Mouse (Mus musculus) myocyte (in vitro differentiated cells): Measurements from ENCODE around the gene Rbm34. TPM values are rescaled to one million over a fixed set of nuclear protein-coding genes. Genes with fewer than 3 reads are reported as not detected.

ENCODE experiments used
- H3K27me3 ChIP-seq: one replicate; pipeline ENCODE4 v1.6.1; 2011; ENCODE audit not compliant: control insufficient read depth, insufficient read depth, insufficient read length
- H3K36me3 ChIP-seq: one replicate; pipeline ENCODE4 v1.6.1; 2011; ENCODE audit not compliant: control insufficient read depth, insufficient read depth
- H3K4me2 ChIP-seq: one replicate; pipeline ENCODE4 v1.6.1; 2011; ENCODE audit warnings: low read depth, control low read depth
- H3K4me3 ChIP-seq: one replicate; pipeline ENCODE4 v1.5.1; 2011; ENCODE audit warnings: mild to moderate bottlenecking, control low read depth, moderate library complexity
- H3K79me2 ChIP-seq: one replicate; pipeline ENCODE4 v1.6.1; 2011; ENCODE audit not compliant: control insufficient read depth, insufficient read depth
- H3ac ChIP-seq: one replicate; pipeline ENCODE4 v1.6.1; 2011; ENCODE audit not compliant: control insufficient read depth, insufficient read length
- CEBPB ChIP-seq: IDR thresholded peaks from 2 replicates; pipeline ENCODE4 v1.6.1; 2011; ENCODE audit warnings: mild to moderate bottlenecking, moderate library complexity; ENCODE audit not compliant: poor library complexity, insufficient read depth, severe bottlenecking
- E2F4 ChIP-seq: IDR thresholded peaks from one replicate; pipeline ENCODE4 v1.6.1; 2011; ENCODE audit warnings: mild to moderate bottlenecking, control low read depth, moderate library complexity; ENCODE audit not compliant: insufficient read depth
- MAX ChIP-seq: IDR thresholded peaks from one replicate; pipeline ENCODE4 v1.6.1; 2011; ENCODE audit warnings: low read depth, mild to moderate bottlenecking, control low read depth
- MYOD1 ChIP-seq, 3 experiments: IDR thresholded peaks; one replicate each; pipeline ENCODE4 v1.6.1; 2011; ENCODE audit warnings: control low read depth in 2 of 3, low read depth in 2 of 3, mild to moderate bottlenecking in 2 of 3, moderate library complexity in 1 of 3; ENCODE audit not compliant: insufficient read length in 2 of 3, control insufficient read depth in 1 of 3
- MYOG ChIP-seq, 3 experiments: IDR thresholded peaks; one replicate each; pipeline ENCODE4 v1.6.1; 2011; ENCODE audit warnings: control low read depth in 2 of 3, low read depth in 2 of 3, mild to moderate bottlenecking in 2 of 3; ENCODE audit not compliant: insufficient read length in 2 of 3, control insufficient read depth in 1 of 3, insufficient read depth in 1 of 3
- POLR2A ChIP-seq: IDR thresholded peaks from one replicate; pipeline ENCODE4 v1.6.1; 2011; ENCODE audit warnings: low read depth, mild to moderate bottlenecking, control low read depth, moderate library complexity; ENCODE audit not compliant: insufficient read length
- POLR2AphosphoS2 ChIP-seq: IDR thresholded peaks from one replicate; pipeline ENCODE4 v1.6.1; 2011; ENCODE audit warnings: low read depth, control low read depth; ENCODE audit not compliant: insufficient read length
- REST ChIP-seq: IDR thresholded peaks from one replicate; pipeline ENCODE4 v1.6.1; 2011; ENCODE audit warnings: mild to moderate bottlenecking, control low read depth, moderate library complexity; ENCODE audit not compliant: insufficient read depth, insufficient read length
- SRF ChIP-seq: IDR thresholded peaks from one replicate; pipeline ENCODE4 v1.6.1; 2011; ENCODE audit warnings: low read depth; ENCODE audit not compliant: control insufficient read depth, insufficient read length
- TCF12 ChIP-seq: IDR thresholded peaks from one replicate; pipeline ENCODE4 v1.6.1; 2011; ENCODE audit warnings: mild to moderate bottlenecking, control low read depth; ENCODE audit not compliant: poor library complexity, insufficient read depth, severe bottlenecking
- TCF3 ChIP-seq: IDR thresholded peaks from one replicate; pipeline ENCODE4 v1.6.1; 2011; ENCODE audit warnings: low read depth, control low read depth; ENCODE audit not compliant: insufficient read length
- USF1 ChIP-seq: IDR thresholded peaks from one replicate; pipeline ENCODE4 v1.6.1; 2011; ENCODE audit warnings: low read depth, mild to moderate bottlenecking, control low read depth, moderate library complexity
- polyA plus RNA-seq: library from polyadenylated mRNA; unstranded; fragments of >200 nt; fragmentation: generic; extraction: Trizol; gene quantifications from one replicate; pipeline ENCODE4 v1.2.1, GENCODE M21; 2012; ENCODE audit warnings: missing spikeins

The Rbm34 gene
- polyA plus RNA-seq, 1 experiment = 4.9 TPM

DNA sequence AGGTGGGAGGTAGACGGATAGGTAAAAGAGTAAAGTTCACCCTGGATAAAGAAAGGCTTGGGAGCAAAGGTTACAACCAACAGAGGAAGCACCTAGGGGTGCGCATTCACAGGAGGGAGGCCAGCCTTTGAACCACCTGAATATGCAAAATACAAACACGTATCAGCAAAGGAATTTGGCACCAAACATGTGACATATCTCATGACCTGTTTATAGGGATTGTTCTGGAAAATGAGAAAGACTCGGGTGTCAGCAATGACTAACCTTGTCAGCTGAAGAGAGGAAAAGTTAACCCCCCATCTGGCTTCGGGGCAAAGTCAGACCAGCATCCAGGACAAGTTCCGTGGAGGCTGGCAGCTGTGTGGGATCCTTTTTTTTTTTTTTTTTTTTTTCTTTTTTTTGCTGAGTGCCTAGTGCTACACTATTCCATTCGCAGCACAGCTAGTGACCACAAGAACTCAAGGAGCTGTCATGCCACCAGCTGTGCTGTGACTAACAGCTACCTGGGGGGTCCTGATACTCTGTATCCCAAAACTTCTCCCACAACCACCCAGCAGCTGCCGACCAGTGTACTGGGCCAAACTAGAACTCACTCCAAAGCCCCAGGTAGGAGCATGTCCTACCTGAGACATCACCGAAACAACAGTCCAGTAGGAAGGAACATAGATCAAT lies 67.5 kb downstream of the Rbm34 start:
- no peak for TF ChIP-seq E2F4
- no peak for TF ChIP-seq POLR2A
- TF ChIP-seq SRF = no peak
- peak in 2 of 3 experiments; percentile 52 to 57 for TF ChIP-seq MYOD1 (IDR thresholded peaks at IDR 0.05; ENCODE audit: control insufficient read depth in 1 of 3, insufficient read length in 2 of 3, low read depth in 2 of 3)
- TF ChIP-seq MYOG (IDR thresholded peaks at IDR 0.05; ENCODE audit: control insufficient read depth in 1 of 3, insufficient read depth in 1 of 3, insufficient read length in 2 of 3, low read depth in 2 of 3) = peak in 2 of 3 experiments; percentile 21 to 63
- TF ChIP-seq USF1 = no peak
- TF ChIP-seq TCF3 = no peak
- TF ChIP-seq CEBPB = no peak
- no peak for TF ChIP-seq MAX
- no peak overlapping the region for H3K4me3 ChIP-seq

DNA sequence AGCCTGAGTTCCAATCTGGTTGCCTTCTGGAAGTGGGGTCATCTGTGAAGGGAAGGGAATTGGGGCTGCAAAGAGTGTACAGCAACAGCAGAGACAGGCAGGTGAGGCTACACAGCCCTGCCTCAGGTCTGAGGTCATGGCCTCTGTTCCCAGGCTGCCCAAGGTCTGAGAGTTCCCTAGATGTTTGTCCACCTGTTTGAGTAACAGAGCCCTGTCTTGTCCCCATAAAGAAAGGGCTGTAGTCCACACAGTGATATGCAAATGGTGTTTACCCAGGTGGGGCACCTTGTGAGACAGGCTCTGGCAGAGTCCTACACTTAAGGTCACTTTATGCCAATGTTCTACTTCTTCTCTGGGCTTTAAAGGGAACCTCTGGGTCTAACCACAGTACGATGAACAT lies 69.3 kb downstream of the Rbm34 start:
- no peaks in the 10 kb centered on the region for H3K79me2 ChIP-seq
- H3K36me3 ChIP-seq = no peaks in the 10 kb centered on the region
- TF ChIP-seq CEBPB (no peak), E2F4 (no peak), USF1 (no peak), MYOD1 (IDR thresholded peaks at IDR 0.05; ENCODE audit: control insufficient read depth in 1 of 3, insufficient read length in 2 of 3, low read depth in 2 of 3) (no peak), MAX (no peak), MYOG (IDR thresholded peaks at IDR 0.05; ENCODE audit: control insufficient read depth in 1 of 3, insufficient read depth in 1 of 3, insufficient read length in 2 of 3, low read depth in 2 of 3) (no peak), POLR2AphosphoS2 (no peak), POLR2A (no peak), TCF12 (no peak), REST (no peak), TCF3 (no peak), SRF (no peak)
- no peak overlapping the region for H3K4me3 ChIP-seq
- no peaks in the 10 kb centered on the region for H3K27me3 ChIP-seq
- H3ac ChIP-seq = no peak overlapping the region
- H3K4me2 ChIP-seq = no peak overlapping the region

More for the DNA sequence above, 67.5 kb downstream of the Rbm34 start:
- Histone ChIP-seq H3K36me3 (no peaks in the 10 kb centered on the region), H3K27me3 (no peaks in the 10 kb centered on the region), H3ac (no peak overlapping the region), H3K4me2 (peak overlapping the region; percentile 3), H3K79me2 (no peaks in the 10 kb centered on the region)

DNA sequence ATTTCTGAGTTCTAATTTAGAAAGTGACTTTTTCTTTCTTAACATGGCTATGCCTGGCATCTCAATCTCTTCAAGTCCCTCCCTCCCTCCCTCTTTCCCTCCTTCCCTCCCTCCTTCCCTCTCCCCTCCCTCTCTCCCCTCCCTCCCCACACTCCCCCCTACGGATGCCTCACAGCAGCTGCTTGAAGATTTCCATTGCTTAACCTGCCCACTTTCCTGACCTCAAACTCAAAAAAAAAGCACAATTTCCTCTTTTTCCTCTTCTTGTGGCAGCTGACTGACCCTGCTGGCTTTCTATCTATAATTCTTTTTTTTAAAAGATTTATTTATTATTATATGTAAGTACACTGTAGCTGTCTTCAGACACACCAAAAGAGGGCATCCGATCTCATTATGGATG lies 69.8 kb downstream of the Rbm34 start:
- Histone ChIP-seq H3K36me3 (no peaks in the 10 kb centered on the region), H3K79me2 (no peaks in the 10 kb centered on the region), H3K27me3 (no peaks in the 10 kb centered on the region), H3K4me3 (no peak overlapping the region), H3ac (no peak overlapping the region), H3K4me2 (no peak overlapping the region)
- TF ChIP-seq E2F4 = no peak
- peak in 1 of 3 experiments; percentile 25 for TF ChIP-seq MYOD1 (IDR thresholded peaks at IDR 0.05; ENCODE audit: control insufficient read depth in 1 of 3, insufficient read length in 2 of 3, low read depth in 2 of 3)

Other genes starting within 250 kb of the Rbm34 start
- 327 TPM for gene Tomm20, start 25.2 kb downstream of the Rbm34 start, polyA plus RNA-seq
- gene Pard3, start 92.8 kb upstream of the Rbm34 start, polyA plus RNA-seq = 24.3 TPM